Mouse (Mus musculus) limb, embryonic 14.5 days (tissue): ENCODE measurements around the gene Saal1. TPM values are rescaled to one million over a fixed set of nuclear protein-coding genes. Genes with fewer than 3 reads are reported as not detected.
"Not testable (repeated sequence)": the region's sequence is repeated elsewhere in the genome, so short reads cannot be mapped to it uniquely, and the experiment has no call there.

ENCODE experiments used
- ATAC-seq: fragments of 200-750 bp; cut with Nextera tagmentation; 2 replicates; pipeline ENCODE4 v1.8.0; 2017; ENCODE audit warnings: low read depth, moderate number of reproducible peaks, moderate TSS enrichment; ENCODE audit not compliant: low FRiP score
- DNase-seq: peaks from one replicate; pipeline ENCODE4 v3.0.0-alpha.2; 2015; ENCODE audit warnings: low spot score
- H3K27ac ChIP-seq: fragments of 300-500 bp; sonication (generic); replicated peaks from 2 replicates; pipeline ENCODE4 v1.5.1; 2014; ENCODE audit warnings: low read depth, mild to moderate bottlenecking, low read length, moderate library complexity, mixed read lengths
- H3K27me3 ChIP-seq: fragments of 300-500 bp; sonication (generic); 2 replicates; pipeline ENCODE4 v1.6.1; 2014; ENCODE audit warnings: low read length, mixed read lengths; ENCODE audit not compliant: control insufficient read depth, insufficient read depth
- H3K36me3 ChIP-seq: fragments of 300-500 bp; sonication (generic); 2 replicates; pipeline ENCODE4 v1.6.1; 2014; ENCODE audit warnings: mild to moderate bottlenecking, low read length, moderate library complexity, mixed read lengths; ENCODE audit not compliant: control insufficient read depth, insufficient read depth
- H3K4me1 ChIP-seq: fragments of 300-500 bp; sonication (generic); 2 replicates; pipeline ENCODE4 v1.6.1; 2014; ENCODE audit warnings: antibody characterized with exemption, low read length, mixed read lengths; ENCODE audit not compliant: control insufficient read depth, insufficient read depth
- H3K4me2 ChIP-seq: fragments of 300-500 bp; sonication (generic); replicated peaks from 2 replicates; pipeline ENCODE4 v1.6.1; 2014; ENCODE audit warnings: low read depth, mild to moderate bottlenecking, low read length, moderate library complexity; ENCODE audit not compliant: severe bottlenecking
- H3K4me3 ChIP-seq: fragments of 300-500 bp; sonication (generic); replicated peaks from 2 replicates; pipeline ENCODE4 v1.5.1; 2014; ENCODE audit warnings: low read length
- H3K9ac ChIP-seq: fragments of 300-500 bp; sonication (generic); 2 replicates; pipeline ENCODE4 v1.6.1; 2014; ENCODE audit warnings: mild to moderate bottlenecking, low read depth, low read length, moderate library complexity; ENCODE audit not compliant: severe bottlenecking
- H3K9me3 ChIP-seq: fragments of 300-500 bp; sonication (generic); 2 replicates; pipeline ENCODE4 v1.6.1; 2016; ENCODE audit warnings: low read length; ENCODE audit not compliant: control insufficient read depth
- POLR2A ChIP-seq: fragments of 200-500 bp; IDR thresholded peaks from 2 replicates; pipeline ENCODE4 v1.8.0; 2012; ENCODE audit warnings: inconsistent platforms, mild to moderate bottlenecking, moderate library complexity, borderline replicate concordance; ENCODE audit not compliant: insufficient read depth, insufficient read length; ENCODE audit errors: extremely low read depth
- WGBS: fragments of 180-500 bp; shearing (Covaris S2); extraction: QIAGEN DNeasy Blood & Tissue Kit; methylation state at CpG from one replicate; pipeline ENCODE4 v1.1.7; 2014; 5-methylcytosine and 5-hydroxymethylcytosine counted together
- polyA plus RNA-seq, 2 experiments: library from polyadenylated mRNA; depleted of rRNA in 1 of 2; stranded (reverse) in 1 of 2; unstranded in 1 of 2; fragments of >200 nt; fragmentation: Nextera tagmentation in 1 of 2; extraction: Ambion mirVana in 1 of 2; gene quantifications; 2 replicates each; pipeline versions ENCODE4 v1.2.1 to v1.2.3; 2012 to 2014

Gene Saal1
- polyA plus RNA-seq, 2 experiments, result 20.8 to 30.6 TPM

- TF ChIP-seq POLR2A, result no peak
- WGBS, result 3% methylated on average over 20 of the region's 21 CpGs
- Histone ChIP-seq H3K9me3 (no peaks in the 10 kb centered on the region), H3K27me3 (0 out of 2 replicates have a peak, but pooled peaks cover 3% of the 10 kb centered on the region), H3K4me1 (no peaks in the 10 kb centered on the region), H3K9ac (no peak overlapping the region), H3K4me2 (peak overlapping the region; percentile 4; the same call in 1 of the 2 replicates), H3K4me3 (no peak overlapping the region), H3K27ac (no peak overlapping the region), H3K36me3 (no peaks in the 10 kb centered on the region)
- ATAC-seq (no peak), DNase-seq (no peak)
Observed at GRCm38 (mm10) chr7:46667256-46667655, 43.2 kb downstream of the Saal1 start.

GRCm38 (mm10) chr7:46665236-46665635 lies 45.2 kb downstream of the Saal1 start:
- Histone ChIP-seq H3K27me3 (0 out of 2 replicates have a peak, but pooled peaks cover 3% of the 10 kb centered on the region), H3K9ac (no peak overlapping the region), H3K9me3 (no peaks in the 10 kb centered on the region), H3K4me2 (no peak overlapping the region), H3K4me1 (no peaks in the 10 kb centered on the region), H3K4me3 (no peak overlapping the region), H3K27ac (no peak overlapping the region), H3K36me3 (no peaks in the 10 kb centered on the region)
- WGBS, result 34% methylated on average over 9 of the region's 9 CpGs
- peak; percentile 16 for DNase-seq
- ATAC-seq, result no peak
- no peak for TF ChIP-seq POLR2A

GRCm38 (mm10) chr7:46661591-46662090 lies 48.8 kb downstream of the Saal1 start:
- WGBS, result 62% methylated on average over 18 of the region's 18 CpGs

GRCm38 (mm10) chr7:46652279-46652678 lies 58.2 kb downstream of the Saal1 start:
- no peak for TF ChIP-seq POLR2A
- Histone ChIP-seq H3K36me3 (no peaks in the 10 kb centered on the region), H3K4me2 (no peak overlapping the region), H3K27ac (no peak overlapping the region), H3K9ac (no peak overlapping the region), H3K9me3 (no peaks in the 10 kb centered on the region), H3K4me1 (no peaks in the 10 kb centered on the region), H3K27me3 (no peaks in the 10 kb centered on the region), H3K4me3 (no peak overlapping the region)
- DNase-seq (no peak), ATAC-seq (no peak)
- 60% methylated on average over 2 of the region's 2 CpGs for WGBS

More at GRCm38 (mm10) chr7:46661591-46662090, 48.8 kb downstream of the Saal1 start:
- Histone ChIP-seq H3K4me2 (no peak overlapping the region), H3K4me1 (no peaks in the 10 kb centered on the region), H3K9me3 (no peaks in the 10 kb centered on the region), H3K27me3 (0 out of 2 replicates have a peak, but pooled peaks cover under 1% of the 10 kb centered on the region), H3K27ac (no peak overlapping the region), H3K9ac (no peak overlapping the region), H3K4me3 (no peak overlapping the region), H3K36me3 (no peaks in the 10 kb centered on the region)
- TF ChIP-seq POLR2A, result no peak
- ATAC-seq (no peak), DNase-seq (no peak)

GRCm38 (mm10) chr7:46650231-46650630 lies 60.2 kb downstream of the Saal1 start:
- H3K9ac ChIP-seq, ATAC-seq, H3K9me3 ChIP-seq, H3K27me3 ChIP-seq, H3K27ac ChIP-seq, H3K36me3 ChIP-seq, H3K4me1 ChIP-seq, H3K4me2 ChIP-seq, H3K4me3 ChIP-seq: not testable (repeated sequence)
- peak; percentile 15 for DNase-seq
- 49% methylated on average over 5 of the region's 5 CpGs for WGBS
